Mouse (Mus musculus): ENCODE measurements at regions not wholly inside any gene's neighbourhood (a gene's known extent, or its start where the extent isn't known, plus 50 kb on each side); places are given as distances from the start of the nearest gene placed in this dataset.

- no peak for TF ChIP-seq POLR2A (IDR thresholded peaks at IDR 0.05; ENCODE audit: insufficient read depth, low read depth, low read length)
- no peak for TF ChIP-seq CTCF (IDR thresholded peaks at IDR 0.05)
- TF ChIP-seq EP300 (IDR thresholded peaks at IDR 0.05; ENCODE audit: insufficient read depth, low read depth, low read length), result no peak
These were observed 132.6 kb upstream of the Impad1 start for GRCm38 (mm10) chr4:4925741-4926140.

All from heart, adult 2 months (tissue).